Mouse (Mus musculus): ENCODE measurements at regions not wholly inside any gene's neighbourhood (a gene's known extent, or its start where the extent isn't known, plus 50 kb on each side); places are given as distances from the start of the nearest gene placed in this dataset.

DNA sequence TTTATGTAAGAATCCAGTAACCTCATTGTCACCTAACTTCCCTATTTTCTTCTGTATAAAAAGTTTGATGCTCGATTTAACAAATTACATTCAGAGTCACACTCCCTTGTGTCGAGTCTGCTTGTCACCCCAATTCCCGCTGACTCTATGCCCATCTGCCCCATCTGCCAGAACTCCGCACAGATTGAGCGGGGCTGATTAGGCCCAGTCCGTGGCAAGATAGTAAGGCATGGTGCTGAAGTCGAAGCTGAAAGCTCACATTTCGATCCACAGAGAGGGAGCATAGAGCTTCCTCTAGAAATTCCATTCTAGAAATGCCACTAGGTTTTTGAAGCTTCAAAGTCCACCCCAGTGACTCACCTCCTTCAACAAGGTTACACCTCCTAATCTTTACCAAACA, 210.7 kb upstream of the Akirin2 start:
- no peak for DNase-seq

DNA sequence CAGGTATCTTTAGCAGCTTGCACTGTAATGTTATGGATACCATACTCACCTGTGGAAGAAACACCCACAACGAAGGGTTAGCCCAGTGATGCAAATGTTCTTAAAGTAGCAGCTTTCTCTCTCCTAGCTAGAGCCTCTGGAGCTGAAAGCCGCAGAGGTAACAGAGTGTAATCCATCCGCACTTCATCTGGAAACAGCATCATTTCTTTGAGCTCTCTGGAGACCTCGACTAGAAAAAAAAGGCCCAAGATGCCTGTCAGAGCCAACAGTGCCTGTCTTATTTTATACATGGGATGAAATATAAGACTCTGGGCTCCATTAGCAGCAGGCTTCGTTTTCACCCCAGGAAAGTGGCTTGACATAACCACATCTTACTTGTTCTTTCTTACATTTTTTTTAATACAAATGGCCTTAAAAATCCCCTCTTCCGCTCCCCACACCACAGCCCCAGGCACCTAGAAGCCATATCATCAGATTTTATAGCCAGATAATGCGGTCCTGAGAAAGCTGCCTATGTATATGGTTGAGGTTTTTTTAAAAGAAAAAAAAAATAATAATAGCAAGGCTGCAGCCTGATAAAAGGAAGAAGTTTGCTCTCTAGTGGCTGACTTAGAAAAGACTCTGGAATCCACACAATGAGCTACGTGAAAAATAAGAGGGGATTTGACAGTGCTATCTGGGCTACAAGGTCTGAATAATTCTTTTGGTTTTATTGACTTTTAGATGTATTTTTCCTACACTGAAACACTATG, 179.3 kb upstream of the Akirin2 start:
- no peak for DNase-seq

DNA sequence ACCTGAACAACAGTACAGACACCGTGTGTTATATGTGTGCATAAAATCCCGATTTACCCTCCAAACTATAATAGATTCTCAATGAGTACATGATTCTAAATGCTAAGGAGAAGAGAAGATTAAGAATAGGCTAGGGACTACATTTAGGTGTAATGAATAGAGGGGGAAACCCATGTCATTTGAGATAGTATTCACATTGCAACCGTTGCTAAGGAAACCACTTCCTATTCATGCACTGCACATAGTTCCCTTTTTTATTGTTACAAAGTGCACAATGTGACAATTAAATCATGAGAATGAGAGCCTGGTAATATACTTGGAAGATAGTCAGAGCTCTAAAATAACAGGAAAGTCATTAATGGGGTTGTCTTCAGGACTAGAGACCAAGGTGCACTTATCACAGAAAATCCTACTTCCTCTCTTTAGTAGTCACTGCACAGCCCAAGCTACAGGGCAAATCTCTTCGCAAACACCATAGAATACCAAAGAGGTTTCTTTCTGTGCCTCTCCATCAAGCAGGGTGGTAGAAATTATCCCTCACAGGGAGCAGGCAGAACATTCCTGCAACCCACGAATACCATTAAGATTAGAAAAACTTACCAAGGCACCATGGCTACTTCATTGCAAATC, 164.3 kb upstream of the Akirin2 start:
- DNase-seq = no peak

DNA sequence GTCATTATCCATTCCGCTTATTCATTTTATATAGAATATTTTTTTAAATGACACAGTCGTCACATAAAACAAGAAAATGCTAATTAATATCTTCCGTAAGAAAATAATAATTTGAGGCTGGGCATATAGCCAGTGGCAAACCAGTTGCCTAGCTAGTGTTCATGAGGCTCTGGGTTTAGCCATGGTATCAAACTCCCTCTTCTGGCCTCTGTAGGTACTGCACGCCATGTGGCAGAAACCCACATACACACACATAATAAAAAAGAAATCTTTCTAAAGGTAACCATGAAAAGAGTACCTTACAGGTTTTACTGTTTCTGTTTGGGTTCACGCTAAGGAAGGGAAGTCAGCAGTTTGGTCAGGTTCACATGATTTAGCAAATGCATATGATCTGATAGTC, 159.2 kb upstream of the Akirin2 start:
- no peak for DNase-seq

DNA sequence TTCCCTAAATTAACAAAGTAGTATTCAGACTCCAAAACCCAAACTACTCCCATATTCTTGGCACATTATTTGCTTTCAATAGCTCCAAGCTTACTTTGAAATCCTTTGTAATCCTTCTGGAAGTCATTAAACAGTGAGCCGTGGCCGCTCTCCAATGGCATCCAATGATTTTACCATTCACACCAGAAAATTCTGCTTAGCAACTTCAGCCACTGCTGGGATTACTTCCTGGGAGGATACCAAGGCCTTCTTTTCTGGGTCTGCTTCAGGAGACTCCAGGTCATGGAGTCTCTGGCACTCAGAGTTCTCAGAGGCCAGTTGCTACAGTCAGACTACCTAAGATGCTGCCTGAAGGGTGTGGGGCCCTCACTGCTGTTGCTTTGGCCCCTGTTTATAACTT, 147.7 kb upstream of the Akirin2 start:
- DNase-seq = no peak

DNA sequence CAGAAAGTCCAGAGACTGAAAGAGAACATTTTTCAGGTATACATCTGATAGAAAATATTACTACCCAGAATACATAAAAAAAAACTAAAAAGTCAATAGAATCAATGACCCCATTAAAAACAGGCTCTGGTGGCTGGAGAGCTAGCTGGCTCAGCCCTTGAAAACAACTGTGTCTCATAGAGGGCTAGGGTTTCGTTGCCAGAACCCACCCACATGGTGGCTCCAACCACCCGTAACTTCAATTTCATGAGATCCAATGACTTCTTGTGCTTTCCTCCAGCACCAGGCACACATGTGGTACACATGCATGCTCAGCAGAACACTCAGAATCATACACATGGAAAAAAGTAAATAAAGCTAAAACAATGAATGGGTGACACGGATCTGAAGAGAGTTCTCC, 143.6 kb upstream of the Akirin2 start:
- DNase-seq = no peak

DNA sequence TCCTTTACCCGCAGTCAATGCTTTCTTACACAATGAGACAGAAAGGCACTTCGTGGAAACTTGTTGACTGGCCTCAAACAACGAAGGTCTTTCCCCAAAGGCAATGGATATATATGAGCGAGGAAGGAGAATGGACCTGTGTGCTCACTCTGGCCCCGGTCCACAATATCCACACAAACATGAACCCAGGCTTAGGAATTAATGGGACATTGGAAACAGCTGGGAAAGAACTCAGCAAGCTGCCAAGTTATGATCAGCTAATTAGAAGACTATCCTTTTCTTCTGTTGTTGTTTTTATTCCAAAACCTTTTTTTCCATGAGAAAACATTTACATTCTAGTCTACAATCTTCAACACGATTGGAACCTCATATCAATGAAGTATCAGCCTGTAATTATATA, 129.8 kb upstream of the Akirin2 start:
- no peak for DNase-seq

DNA sequence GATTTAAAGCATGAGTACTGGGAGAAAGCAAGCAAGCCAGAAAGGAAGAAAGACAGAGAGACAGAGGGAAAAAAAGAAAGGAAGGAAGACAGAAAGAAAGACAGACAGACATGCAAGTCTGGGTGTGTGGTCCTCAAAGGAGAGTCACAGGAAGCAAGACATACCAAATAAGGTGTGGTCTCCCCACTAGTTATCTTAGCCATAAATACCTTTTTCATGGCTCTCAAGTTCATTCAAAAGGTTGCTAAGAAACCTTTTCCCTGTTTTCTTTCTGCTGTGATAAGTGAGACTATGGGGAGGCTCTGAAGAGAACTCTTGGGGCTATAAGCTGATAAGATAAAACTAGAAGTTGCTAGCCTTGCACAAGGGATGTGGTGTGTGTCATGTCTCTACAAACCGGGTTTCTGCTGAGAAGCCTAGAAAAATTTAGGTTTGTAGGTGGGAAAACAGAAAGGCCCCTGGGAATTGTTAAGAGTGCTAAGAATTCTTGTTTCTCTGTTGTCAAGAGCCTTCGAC, 126.5 kb upstream of the Akirin2 start:
- no peak for DNase-seq

DNA sequence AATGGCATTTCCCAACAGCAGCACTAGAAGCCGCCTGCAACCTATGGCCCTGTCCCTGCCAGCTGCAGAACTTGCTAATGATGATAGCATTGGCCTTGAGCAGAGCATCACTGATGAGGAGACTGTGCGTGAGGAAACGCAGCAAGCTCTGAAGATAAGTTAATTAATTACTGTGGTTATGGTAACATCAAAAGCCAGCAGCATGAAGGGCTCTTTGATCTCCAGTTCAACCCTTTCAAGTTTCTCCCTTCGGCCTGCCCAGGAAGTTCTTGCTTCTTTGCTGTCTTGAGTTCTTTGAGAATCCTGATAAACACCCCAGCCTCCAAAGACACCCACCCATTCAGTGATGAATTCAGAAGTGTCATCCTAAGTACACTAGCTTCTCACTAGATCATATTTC, 121.7 kb upstream of the Akirin2 start:
- no peak for DNase-seq

DNA sequence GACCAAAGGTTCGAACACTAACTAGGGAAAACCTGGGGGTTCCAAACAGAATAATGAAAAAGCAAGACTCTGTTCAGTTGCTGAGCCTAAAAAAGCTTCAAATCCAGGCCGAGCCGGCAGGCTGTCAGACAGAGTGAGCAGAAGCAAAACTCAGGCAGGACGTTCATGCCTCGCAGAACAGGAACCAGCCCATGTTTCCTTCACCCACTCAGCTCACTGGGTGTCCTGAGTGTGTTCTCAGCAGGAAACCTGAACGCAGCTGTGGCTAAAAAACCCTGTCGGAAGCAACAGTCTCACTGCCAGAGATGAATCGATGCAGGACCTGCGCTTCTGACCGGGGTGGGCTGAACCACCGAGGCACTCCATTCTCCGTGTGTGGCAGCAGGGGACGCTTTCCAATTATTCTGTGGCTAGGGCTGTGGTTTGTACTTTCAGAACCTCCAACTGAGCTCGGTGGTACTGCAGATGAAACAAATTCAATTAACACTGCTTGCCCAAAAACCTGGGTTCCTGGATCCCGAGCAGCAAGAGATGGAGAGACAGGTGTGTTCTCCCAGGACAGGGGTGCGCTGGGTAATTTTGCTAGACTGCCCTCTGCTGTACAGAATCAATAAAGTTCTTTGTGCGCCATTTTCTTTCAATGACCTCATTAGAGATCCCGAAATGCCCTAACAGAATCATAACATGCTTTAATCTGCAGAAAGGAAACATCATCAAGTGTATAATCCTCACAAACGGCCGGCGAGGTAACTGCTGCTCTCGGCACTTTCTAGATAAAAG, 121.1 kb upstream of the Akirin2 start:
- peak; percentile 5 to 15 for DNase-seq

DNA sequence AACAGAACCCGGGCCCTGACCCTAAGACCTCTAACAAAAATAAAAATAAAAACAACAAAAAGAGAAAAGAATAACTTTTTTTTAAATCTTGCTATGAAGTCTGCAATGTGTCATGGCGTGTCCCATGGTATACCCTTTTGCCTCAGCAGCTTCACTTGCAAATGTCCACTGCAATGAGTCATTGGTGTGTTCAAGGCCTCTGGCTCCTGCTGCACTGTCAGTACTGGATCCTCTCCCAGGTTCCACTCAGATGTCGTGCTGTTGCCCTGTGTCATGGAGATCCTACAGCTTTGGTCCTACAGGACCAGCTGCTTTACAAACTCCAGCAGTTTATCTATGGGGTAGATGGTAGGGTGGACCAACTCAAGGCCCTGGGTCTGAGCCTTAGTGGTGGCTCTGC, 113.4 kb upstream of the Akirin2 start:
- no peak for DNase-seq

DNA sequence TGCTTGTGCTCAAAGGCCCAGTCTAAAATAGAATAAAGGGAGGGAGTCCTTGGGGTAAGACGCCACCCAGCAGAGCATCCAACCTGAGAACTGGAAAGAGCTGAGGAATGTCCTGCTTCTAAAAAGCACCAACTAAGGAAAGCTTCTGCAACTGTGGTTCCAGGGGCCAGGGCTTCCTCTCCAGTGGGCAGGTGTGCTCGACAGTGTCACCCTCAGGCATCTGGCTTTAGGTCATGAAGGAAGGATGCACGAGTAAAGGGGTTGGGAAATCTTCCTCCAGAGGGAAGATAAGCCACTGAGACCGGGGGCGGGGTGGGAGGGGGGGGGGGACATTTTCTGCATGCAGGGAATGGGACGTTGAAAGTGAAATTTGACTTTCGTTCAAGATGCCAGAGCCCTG, 101.2 kb upstream of the Akirin2 start:
- DNase-seq = no peak

DNA sequence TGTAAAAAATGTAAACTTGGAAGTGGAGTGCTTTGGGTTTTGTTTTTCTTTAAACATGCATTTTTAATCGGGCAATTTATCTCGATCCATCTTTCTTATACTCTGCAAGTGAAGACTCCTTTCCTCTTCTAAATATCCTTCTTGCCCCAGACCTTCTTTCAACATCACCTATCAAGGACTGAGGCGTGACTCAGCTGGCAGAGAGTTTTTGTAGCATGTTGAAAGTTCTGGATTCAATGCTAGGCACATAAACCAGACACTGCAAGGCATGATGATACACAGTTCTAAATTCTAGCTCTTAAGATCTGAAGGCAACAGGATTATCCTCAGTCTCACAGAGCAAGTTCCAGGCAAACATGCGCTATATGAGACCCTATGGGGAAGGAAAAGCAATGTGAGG, 88.1 kb upstream of the Akirin2 start:
- DNase-seq = no peak

DNA sequence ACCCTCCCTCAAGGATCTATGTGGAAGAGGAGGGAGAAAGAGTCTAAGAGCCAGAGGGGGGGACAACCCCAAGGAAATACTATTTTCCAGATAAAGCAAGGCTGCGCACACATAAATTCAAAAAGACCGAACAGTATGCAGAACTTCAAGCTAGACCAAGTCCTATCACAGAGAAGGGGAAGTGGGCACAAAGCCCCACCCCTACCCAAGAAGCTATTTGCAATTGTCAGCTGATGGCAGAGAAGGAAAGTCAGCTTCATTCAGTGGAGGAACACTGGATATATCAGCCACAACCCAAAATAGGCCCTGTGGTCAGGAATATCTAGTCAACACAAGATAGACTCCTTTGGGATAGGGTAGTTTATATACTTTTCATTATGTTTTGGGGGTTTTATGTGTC, 84.9 kb upstream of the Akirin2 start:
- no peak for DNase-seq

DNA sequence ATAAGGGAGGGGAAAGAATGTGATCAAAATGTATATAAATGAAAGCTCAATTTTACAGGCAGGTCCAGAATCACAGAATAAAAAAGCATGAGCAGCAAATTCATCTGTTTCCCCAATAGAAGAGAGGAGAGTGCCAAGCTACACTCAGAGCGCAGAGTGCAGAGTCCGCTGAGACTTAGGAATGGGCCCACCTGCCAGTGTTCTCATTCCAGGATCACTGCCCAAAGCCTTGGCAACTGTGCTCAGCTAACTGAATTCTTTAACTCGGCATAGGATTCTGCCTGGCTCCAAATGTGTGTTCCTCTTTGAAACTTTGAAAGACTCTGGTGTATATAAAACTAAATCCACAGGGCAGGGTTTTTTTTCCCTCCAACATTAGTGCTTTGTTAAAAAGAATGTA, 84.4 kb upstream of the Akirin2 start:
- DNase-seq = no peak

DNA sequence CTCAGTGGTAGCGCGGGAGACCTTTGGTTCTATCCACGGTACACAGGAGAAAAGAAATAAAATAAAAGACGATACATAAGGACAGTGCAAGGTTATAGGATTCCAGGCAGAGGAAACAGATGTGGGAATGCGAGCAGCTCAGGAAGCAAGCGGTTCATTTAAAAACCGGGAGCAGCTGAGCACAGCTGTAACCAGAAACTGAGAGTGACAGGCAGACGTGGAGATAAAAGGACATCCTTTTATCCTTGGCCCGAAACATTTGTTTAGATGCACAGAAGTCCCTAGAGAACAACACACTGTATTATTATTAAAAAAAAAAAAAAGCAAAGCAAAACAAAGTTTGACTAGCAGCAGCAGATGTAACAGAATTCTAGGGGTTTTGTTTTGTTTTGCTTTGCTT, 82.6 kb upstream of the Akirin2 start:
- no peak for DNase-seq

DNA sequence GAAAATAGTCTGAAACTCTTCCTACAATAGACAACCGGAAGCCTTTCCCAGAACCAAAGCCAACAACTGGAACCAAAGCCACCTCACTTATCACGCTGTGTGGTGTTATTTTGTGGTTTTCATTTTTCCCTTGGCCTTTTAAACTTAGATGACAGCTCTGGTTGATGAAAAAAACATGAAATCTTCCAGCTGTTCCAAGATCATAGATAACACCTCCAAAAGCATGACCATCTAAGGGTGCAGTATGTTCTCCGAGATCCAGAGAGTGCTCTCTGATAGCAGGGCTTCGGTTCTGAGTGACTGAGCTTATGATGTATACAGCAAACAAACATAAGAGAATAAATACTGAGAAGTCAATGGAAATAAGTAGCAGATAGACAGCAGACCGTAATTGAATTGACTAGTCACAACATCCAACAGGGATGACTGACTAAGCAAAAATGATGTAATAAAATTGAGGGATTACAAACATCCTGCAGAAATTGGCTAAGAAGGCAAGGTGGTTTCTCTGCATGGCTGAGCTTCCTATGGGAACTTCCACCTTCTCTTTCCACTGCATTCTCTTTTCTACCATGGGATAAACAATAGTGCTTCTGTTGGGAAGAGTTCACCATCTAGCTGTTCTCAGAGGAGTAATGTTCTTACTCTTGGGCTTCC, 74.8 kb upstream of the Akirin2 start:
- DNase-seq = no peak

DNA sequence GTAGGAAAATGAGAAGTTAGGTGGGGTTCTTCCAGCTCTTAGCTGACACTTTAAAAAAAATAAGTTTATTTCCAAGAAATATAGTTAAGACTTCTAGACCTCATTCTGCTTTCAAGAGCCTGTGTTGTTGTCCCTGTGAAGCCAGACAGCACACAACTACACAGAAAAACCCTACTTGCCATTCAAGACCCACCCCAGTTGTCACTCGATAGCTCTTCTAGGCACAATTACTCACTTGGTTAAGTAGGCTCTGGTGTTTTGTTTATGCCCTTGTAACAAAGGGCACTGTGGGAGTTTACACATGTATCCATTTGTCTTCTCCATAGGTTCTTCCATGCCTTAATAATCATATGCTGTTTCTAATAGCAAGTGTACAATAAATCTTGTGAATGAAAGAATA, 66.5 kb upstream of the Akirin2 start:
- DNase-seq = no peak

DNA sequence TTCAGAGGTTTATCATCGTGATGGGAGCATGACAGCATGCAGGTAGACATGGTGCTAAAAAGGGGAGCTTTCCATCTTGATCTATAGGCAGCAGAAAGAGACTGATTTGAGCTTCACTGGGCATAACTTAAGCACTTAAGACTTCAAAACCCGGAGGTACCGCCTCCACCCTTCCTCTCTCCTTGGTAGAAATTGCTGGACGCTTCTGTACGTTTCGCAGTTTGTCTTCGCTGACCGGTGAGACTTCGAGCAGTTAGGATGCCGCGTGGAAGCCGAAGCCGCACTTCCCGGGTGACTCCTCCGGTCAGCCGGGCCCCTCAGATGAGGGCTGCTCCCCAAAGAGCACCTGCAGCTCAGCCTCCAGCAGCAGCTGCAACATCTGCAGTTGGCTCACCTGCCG, 65.2 kb upstream of the Akirin2 start:
- no peak for DNase-seq

DNA sequence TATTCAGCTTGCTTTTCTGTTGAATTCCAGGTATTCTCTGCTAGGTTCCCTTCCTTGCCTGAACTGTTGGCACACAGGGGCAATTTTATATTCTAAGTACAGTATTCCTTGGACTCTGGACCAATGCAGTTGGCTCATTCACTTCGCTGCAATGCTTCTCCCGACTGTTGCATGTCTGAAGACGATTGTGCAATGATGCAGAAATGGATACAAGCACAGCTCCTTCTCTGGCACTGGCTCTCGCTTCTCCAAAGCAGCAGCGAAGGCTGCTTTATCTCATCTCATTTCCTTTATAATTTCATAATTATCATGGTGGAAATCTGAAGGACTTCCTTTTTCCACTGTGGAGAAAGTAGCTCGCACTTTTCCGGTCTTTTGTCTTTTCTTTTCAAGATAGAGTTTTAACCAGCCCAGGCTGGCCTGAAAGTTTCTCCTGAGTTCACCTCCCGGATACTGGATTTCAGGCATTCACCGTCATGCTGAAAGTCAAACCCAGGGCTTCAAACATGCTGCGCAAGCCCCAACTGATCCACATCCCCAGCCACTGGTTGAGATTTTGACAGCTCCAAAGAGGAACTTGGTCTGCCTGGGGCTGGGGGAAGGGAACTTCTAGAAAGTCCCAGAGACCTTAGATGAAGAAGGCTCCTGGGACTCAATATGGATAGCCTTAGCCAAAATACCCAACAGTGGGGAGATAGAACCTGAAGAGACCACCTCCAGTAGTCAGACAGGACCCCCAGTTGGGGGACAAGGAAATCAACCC, 55.6 kb upstream of the Akirin2 start:
- DNase-seq = no peak

DNA sequence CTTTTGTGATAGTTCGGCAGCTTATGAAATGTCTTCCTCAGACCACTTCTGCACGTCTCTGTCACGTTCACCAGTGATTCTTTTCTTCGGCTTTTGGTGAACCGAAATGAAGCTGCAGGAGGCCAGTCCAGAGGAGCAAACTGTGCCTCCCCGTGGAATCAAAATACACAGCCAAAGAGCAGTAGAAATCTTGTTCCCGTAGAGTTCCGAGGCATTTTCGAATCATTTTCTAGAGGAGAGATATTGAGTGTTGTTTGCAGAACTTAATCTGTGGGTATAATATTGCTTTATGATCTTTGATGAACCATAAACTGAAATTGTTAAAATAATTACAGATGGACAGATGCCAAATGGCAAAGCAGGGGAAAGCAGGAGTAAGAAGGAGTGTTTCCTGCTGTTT, 52.4 kb upstream of the Akirin2 start:
- DNase-seq = no peak

DNA sequence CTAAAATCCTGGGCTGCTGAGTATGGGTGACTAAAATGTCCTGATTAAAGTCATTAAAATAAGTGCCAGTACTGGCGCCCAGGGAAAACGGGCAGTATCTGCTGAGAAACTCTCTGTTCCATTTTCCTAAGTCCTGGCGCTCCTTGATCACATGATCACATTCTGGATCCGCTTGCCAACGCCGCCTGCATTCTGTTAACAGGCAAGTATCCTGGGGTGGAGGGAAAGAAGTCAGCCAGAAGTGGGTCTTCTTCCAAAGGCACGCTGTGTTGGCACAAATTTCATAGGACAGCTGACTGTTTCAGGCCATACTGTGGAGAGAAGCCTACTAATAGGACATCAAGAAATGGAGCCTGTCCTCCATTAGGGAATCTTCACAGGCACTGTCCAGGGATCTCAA, 52.0 kb upstream of the Akirin2 start:
- no peak for DNase-seq

DNA sequence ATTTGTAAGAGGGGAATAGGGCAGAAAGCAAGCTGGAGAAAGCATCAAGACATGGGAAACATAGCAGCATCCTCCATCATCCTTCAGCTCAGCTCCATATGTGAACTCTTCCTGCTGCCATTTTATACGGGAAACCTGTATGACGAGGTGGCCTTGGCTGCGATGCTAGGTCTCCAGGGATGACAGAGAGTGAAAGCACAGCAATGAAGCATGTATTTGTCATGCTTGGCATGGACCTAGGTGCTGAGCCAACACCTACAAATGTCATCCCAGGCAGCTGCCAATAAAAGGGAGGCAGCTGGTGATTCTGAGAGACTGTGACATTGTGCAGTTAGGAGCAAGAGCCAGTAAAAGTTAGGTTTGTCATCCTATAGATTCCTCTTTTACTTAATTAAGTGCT, 51.0 kb upstream of the Akirin2 start:
- DNase-seq = no peak
